Mouse (Mus musculus) left cerebral cortex, postnatal 14 days (tissue): ENCODE data around the gene Efcab5. TPM values are rescaled to one million over a fixed set of nuclear protein-coding genes. Genes with fewer than 3 reads are reported as not detected.
A peak's percentile ranks its signal among the peaks of the same experiment; 100 is the strongest.

Experiments used
- DNase-seq, 2 experiments: peaks; one replicate each; pipeline ENCODE4 v3.0.0; 2021 to 2022; ENCODE audit warnings: low spot score in 2 of 2, mixed read lengths in 1 of 2
- intact Hi-C: fragments of 180-260 bp; cut with DNase I; formaldehyde crosslinking; loops from one replicate; pipeline ENCODE4 v1.15.1; 2025
- long read RNA-seq, 2 experiments: library from polyadenylated mRNA; stranded (forward); transcript quantifications; one replicate each; pipeline ENCODE4 v2.0.0; 2021
- total RNA-seq, 2 experiments: library from RNA; stranded (reverse); gene quantifications; 2 replicates each; pipeline ENCODE4 v1.2.3; 2021

Gene Efcab5
- 1 to 10 TPM; 2.3 to 2.7 TPM for total RNA-seq
- long read RNA-seq, experiment 1, result 0 reads
- long read RNA-seq, experiment 2, result 0 reads

GRCm38 (mm10) chr11:77188868-77189267 lies at the start of gene Efcab5:
Efcab5 (minus strand) TSS chr11:77188968.
- intact Hi-C loops, result no loop called here
- no peak for DNase-seq

GRCm38 (mm10) chr11:77235267-77235666 lies 46.5 kb upstream of the Efcab5 start:
- intact Hi-C loops, result no loop called here
- DNase-seq, result no peak

GRCm38 (mm10) chr11:77231514-77231913 lies 42.7 kb upstream of the Efcab5 start:
- intact Hi-C loops, result no loop called here
- DNase-seq, result no peak

GRCm38 (mm10) chr11:77230765-77231164 lies 42.0 kb upstream of the Efcab5 start:
- DNase-seq, result no peak
- intact Hi-C loops, result no loop called here

- intact Hi-C loops, result loop anchor here (5.0 kb wide), 1 partner anchor 114 kb away; no protein-coding TSS in a partner anchor
- DNase-seq, result peak; percentile 37 to 42
Observed at GRCm38 (mm10) chr11:77216761-77217130, 28.0 kb upstream of the Efcab5 start.

- intact Hi-C loops, result loop anchor here (5.0 kb wide), 1 partner anchor 114 kb away; no protein-coding TSS in a partner anchor
- peak; percentile 80 to 83 for DNase-seq
Observed at GRCm38 (mm10) chr11:77215951-77216760, 27.4 kb upstream of the Efcab5 start, which contains the start of gene Ssh2. Ssh2 (plus strand) TSS chr11:77216287.

GRCm38 (mm10) chr11:77215483-77215882 lies 26.7 kb upstream of the Efcab5 start:
- intact Hi-C loops, result loop anchor here (5.0 kb wide), 1 partner anchor 113 kb away; no protein-coding TSS in a partner anchor
- DNase-seq, result peak in 1 of 2 experiments; percentile 4

- peak; percentile 66 to 75 for DNase-seq
- intact Hi-C loops, result loop anchor here (1.0 to 5.0 kb wide), 3 partner anchors 94 to 233 kb away; no protein-coding TSS in a partner anchor
Observed at GRCm38 (mm10) chr11:77214755-77215154, 26.0 kb upstream of the Efcab5 start.

GRCm38 (mm10) chr11:77214142-77214692 lies 25.4 kb upstream of the Efcab5 start:
- no peak for DNase-seq
- intact Hi-C loops, result loop anchor here (1.0 to 5.0 kb wide), 2 partner anchors 94 to 233 kb away; no protein-coding TSS in a partner anchor

- intact Hi-C loops, result no loop called here
Observed at GRCm38 (mm10) chr11:77200703-77201102, 11.9 kb upstream of the Efcab5 start.

GRCm38 (mm10) chr11:77199636-77200035 lies 10.9 kb upstream of the Efcab5 start:
- DNase-seq, result no peak
- intact Hi-C loops, result no loop called here

More at GRCm38 (mm10) chr11:77200703-77201102, 11.9 kb upstream of the Efcab5 start:
- no peak for DNase-seq

- no peak for DNase-seq
- intact Hi-C loops, result no loop called here
Observed at GRCm38 (mm10) chr11:77196181-77197143, 7.7 kb upstream of the Efcab5 start.

- intact Hi-C loops, result no loop called here
- no peak for DNase-seq
Observed at GRCm38 (mm10) chr11:77195360-77196109, 6.8 kb upstream of the Efcab5 start.

GRCm38 (mm10) chr11:77194762-77195161 lies 6.0 kb upstream of the Efcab5 start:
- intact Hi-C loops, result no loop called here
- no peak for DNase-seq

GRCm38 (mm10) chr11:77193941-77194553 lies 5.3 kb upstream of the Efcab5 start:
- intact Hi-C loops, result no loop called here
- no peak for DNase-seq

- DNase-seq, result no peak
- intact Hi-C loops, result no loop called here
Observed at GRCm38 (mm10) chr11:77193410-77193809, 4.6 kb upstream of the Efcab5 start.

- DNase-seq, result no peak
- intact Hi-C loops, result no loop called here
Observed at GRCm38 (mm10) chr11:77184926-77185325, 3.8 kb downstream of the Efcab5 start.

- intact Hi-C loops, result no loop called here
- no peak for DNase-seq
Observed at GRCm38 (mm10) chr11:77182616-77183015, 6.2 kb downstream of the Efcab5 start.
